Mouse (Mus musculus): ENCODE data around the gene Trpt1. TPM values are rescaled to one million over a fixed set of nuclear protein-coding genes. Genes with fewer than 3 reads are reported as not detected.
"Not testable (repeated sequence)": the region's sequence is repeated elsewhere in the genome, so short reads cannot be mapped to it uniquely, and the experiment has no call there.

The Trpt1 gene
- polyA plus RNA-seq, 1 experiment from 2014 or later: 10.6 TPM

DNA sequence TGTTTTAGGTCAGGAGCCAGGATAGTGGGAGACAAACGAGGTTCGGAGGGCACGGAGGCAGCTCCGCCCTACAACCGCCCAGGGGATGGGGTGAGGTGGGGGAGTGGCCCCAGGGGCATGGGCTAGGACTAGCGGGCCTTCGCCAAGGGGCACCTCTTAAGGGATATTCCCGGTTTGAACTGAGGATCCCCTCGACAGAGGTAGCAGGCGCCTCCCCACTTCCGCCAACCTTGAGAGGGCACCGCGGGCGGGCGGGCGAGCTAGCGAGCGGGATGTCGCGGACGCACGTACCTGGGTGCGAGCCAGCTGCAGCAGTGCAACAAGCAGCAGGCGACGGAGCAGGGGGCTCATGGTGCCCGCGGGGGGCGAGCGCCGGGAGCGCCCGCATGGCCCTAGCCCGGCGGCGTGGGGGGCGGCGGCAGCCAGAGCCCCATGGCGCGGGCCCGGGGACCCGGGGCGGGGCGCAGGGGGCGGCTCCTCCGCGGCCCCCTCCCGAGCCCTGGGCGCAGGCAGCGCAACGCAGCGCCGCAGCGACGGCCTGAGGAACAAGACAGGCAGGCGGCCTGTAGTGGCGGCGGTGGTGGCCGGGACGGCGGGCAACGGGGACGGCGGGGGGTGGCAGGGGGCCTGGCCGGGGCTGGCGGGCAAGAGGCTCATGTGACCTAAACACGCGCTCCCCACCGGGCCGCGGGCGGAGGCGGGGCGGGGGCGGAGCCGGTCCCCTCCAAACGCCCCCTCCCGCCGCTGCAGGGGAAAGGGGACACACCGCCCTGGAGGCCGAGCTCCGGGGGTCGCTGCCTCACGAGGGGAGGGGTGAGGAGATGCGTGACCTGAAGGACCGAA lies 8.6 kb upstream of the Trpt1 start, which contains the start of gene Vegfb:
TSS of gene Vegfb (minus strand) at position 591 of the 843 bp plus-strand sequence.
- Histone ChIP-seq H3K9me3 (ENCODE audit: control insufficient read depth, low read length) (no peaks in the 10 kb centered on the region), H3K36me3 (ENCODE audit: control insufficient read depth, insufficient read depth, low read length) (no peaks in the 10 kb centered on the region), H3K4me3 (ENCODE audit: low read depth, low read length) (peak within 1 kb of the TSS; percentile 77), H3K9ac (ENCODE audit: low read depth, low read length) (peak within 1 kb of the TSS; percentile 89), H3K27ac (ENCODE audit: low read depth, low read length) (peak within 1 kb of the TSS; percentile 67), H3K4me2 (replicated peaks; ENCODE audit: low read depth, low read length) (peak within 1 kb of the TSS; percentile 99), H3K27me3 (ENCODE audit: control insufficient read depth, insufficient read depth, low read length) (no peaks in the 10 kb centered on the region), H3K4me1 (replicated peaks; ENCODE audit: control insufficient read depth, insufficient read depth, low read length) (peaks cover 3% of the 10 kb centered on the region)
- ATAC-seq (ENCODE audit: low FRiP score): peak; percentile 65
- WGBS: under 1% methylated on average over 66 of the region's 85 CpGs
- peak; percentile 65 for DNase-seq (ENCODE audit: low spot score)

DNA sequence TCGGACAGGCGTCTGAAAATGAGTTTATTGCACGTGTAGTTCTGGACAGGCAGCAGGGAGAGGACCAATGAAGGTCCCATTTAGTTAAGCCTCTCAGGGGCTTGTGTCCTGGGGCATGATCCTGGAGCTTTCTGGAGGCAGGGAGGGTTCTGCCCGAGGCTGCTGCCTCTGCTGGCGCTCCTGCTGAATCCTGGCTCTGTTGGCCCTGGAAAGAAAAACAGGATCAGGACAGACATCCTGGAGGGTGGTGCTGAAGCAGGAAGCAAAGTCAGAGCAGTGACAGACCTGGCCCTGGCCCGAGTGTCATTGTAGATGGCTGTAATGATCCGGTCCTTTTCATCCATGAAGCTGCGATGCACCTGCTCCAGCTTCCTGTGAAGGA lies 8.0 kb upstream of the Trpt1 start:
- WGBS: under 1% methylated on average over 8 of the region's 8 CpGs
- H3K27me3 ChIP-seq (ENCODE audit: control insufficient read depth, insufficient read depth, low read length): no peaks in the 10 kb centered on the region
- ATAC-seq (ENCODE audit: low FRiP score) (no peak), DNase-seq (ENCODE audit: low spot score) (no peak)
- peak overlapping the region; percentile 89 for H3K9ac ChIP-seq (ENCODE audit: low read depth, low read length)
- H3K9me3 ChIP-seq (ENCODE audit: control insufficient read depth, low read length): no peaks in the 10 kb centered on the region
- peak overlapping the region; percentile 67 for H3K27ac ChIP-seq (ENCODE audit: low read depth, low read length)
- peak overlapping the region; percentile 99 for H3K4me2 ChIP-seq (replicated peaks; ENCODE audit: low read depth, low read length)
- H3K36me3 ChIP-seq (ENCODE audit: control insufficient read depth, insufficient read depth, low read length): no peaks in the 10 kb centered on the region
- H3K4me3 ChIP-seq (ENCODE audit: low read depth, low read length): peak overlapping the region; percentile 77
- peaks cover 4% of the 10 kb centered on the region for H3K4me1 ChIP-seq (replicated peaks; ENCODE audit: control insufficient read depth, insufficient read depth, low read length)

DNA sequence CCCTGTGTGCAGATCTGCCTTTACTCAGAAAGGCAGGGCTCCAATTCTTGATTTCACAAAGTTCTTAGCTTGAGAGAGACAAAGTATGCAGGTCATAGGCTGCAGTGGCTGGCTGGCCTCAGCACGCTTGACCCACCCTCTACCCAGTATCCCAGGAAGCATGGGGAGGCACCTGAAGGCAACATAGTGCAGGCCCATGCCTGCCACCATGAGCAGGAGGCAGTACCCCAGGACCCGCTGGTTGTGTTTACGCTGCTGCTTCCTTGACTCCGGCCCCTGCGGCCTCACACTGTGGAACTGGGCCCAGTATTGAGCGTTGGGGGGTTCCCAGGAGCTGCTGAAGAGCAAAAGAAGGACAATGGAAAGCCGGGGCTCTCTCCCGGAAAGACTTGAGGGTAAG lies 6.7 kb upstream of the Trpt1 start:
- H3K4me1 ChIP-seq (replicated peaks; ENCODE audit: control insufficient read depth, insufficient read depth, low read length): peaks cover 7% of the 10 kb centered on the region
- no peak overlapping the region for H3K27ac ChIP-seq (ENCODE audit: low read depth, low read length)
- H3K9ac ChIP-seq (ENCODE audit: low read depth, low read length): no peak overlapping the region
- H3K27me3 ChIP-seq (ENCODE audit: control insufficient read depth, insufficient read depth, low read length): no peaks in the 10 kb centered on the region
- DNase-seq (ENCODE audit: low spot score) (no peak), ATAC-seq (ENCODE audit: low FRiP score) (no peak)
- WGBS: 80% methylated on average over 8 of the region's 8 CpGs
- no peak overlapping the region for H3K4me2 ChIP-seq (replicated peaks; ENCODE audit: low read depth, low read length)
- no peak overlapping the region for H3K4me3 ChIP-seq (ENCODE audit: low read depth, low read length)
- H3K36me3 ChIP-seq (ENCODE audit: control insufficient read depth, insufficient read depth, low read length): no peaks in the 10 kb centered on the region
- H3K9me3 ChIP-seq (ENCODE audit: control insufficient read depth, low read length): no peaks in the 10 kb centered on the region

- H3K36me3 ChIP-seq (ENCODE audit: control insufficient read depth, insufficient read depth, low read length): no peaks in the 10 kb centered on the region
- no peak overlapping the region for H3K27ac ChIP-seq (ENCODE audit: low read depth, low read length)
- H3K4me1 ChIP-seq (replicated peaks; ENCODE audit: control insufficient read depth, insufficient read depth, low read length): peaks cover 7% of the 10 kb centered on the region
- no peak overlapping the region for H3K4me2 ChIP-seq (replicated peaks; ENCODE audit: low read depth, low read length)
- H3K9me3 ChIP-seq (ENCODE audit: control insufficient read depth, low read length): no peaks in the 10 kb centered on the region
- no peak overlapping the region for H3K4me3 ChIP-seq (ENCODE audit: low read depth, low read length)
- ATAC-seq (ENCODE audit: low FRiP score) (no peak), DNase-seq (ENCODE audit: low spot score) (no peak)
- H3K9ac ChIP-seq (ENCODE audit: low read depth, low read length): no peak overlapping the region
- 91% methylated on average over 6 of the region's 6 CpGs for WGBS
- no peaks in the 10 kb centered on the region for H3K27me3 ChIP-seq (ENCODE audit: control insufficient read depth, insufficient read depth, low read length)
These were observed 5.2 kb upstream of the Trpt1 start for GRCm38 (mm10) chr19:6990712-6991111.

DNA sequence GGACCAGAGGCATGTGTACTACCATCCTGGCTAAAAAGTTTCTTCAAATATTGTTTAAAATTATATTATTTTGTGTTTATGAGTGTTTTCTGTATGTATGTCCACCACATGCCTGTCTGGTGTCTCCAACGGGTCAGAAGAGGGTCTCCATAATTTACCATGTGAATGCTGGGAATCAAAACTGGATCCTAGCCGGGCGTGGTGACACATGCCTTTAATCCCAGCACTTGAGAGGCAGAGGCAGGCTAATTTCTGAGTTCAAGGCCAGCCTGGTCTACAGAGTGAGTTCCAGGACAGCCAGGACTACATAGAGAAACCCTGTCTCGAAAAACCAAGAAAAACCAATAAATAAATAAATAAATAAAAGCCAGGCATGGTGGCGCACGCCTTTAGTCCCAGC lies 4.8 kb upstream of the Trpt1 start:
- WGBS: 92% methylated on average over 6 of the region's 6 CpGs
- not testable (repeated sequence) for H3K4me2 ChIP-seq (replicated peaks; ENCODE audit: low read depth, low read length); H3K4me1 ChIP-seq (replicated peaks; ENCODE audit: control insufficient read depth, insufficient read depth, low read length); H3K4me3 ChIP-seq (ENCODE audit: low read depth, low read length); H3K9ac ChIP-seq (ENCODE audit: low read depth, low read length); H3K9me3 ChIP-seq (ENCODE audit: control insufficient read depth, low read length); H3K27me3 ChIP-seq (ENCODE audit: control insufficient read depth, insufficient read depth, low read length); DNase-seq (ENCODE audit: low spot score); H3K36me3 ChIP-seq (ENCODE audit: control insufficient read depth, insufficient read depth, low read length); ATAC-seq (ENCODE audit: low FRiP score); H3K27ac ChIP-seq (ENCODE audit: low read depth, low read length)

- H3K4me2 ChIP-seq (replicated peaks; ENCODE audit: low read depth, low read length): peak within 1 kb of the TSS; percentile 84
- H3K9me3 ChIP-seq (ENCODE audit: control insufficient read depth, low read length): no peaks in the 10 kb centered on the region
- H3K4me1 ChIP-seq (replicated peaks; ENCODE audit: control insufficient read depth, insufficient read depth, low read length): peaks cover 13% of the 10 kb centered on the region
- peak within 1 kb of the TSS; percentile 58 for H3K9ac ChIP-seq (ENCODE audit: low read depth, low read length)
- peak; percentile 96 for DNase-seq (ENCODE audit: low spot score)
- H3K36me3 ChIP-seq (ENCODE audit: control insufficient read depth, insufficient read depth, low read length): no peaks in the 10 kb centered on the region
- peak; percentile 96 for ATAC-seq (ENCODE audit: low FRiP score)
- H3K27ac ChIP-seq (ENCODE audit: low read depth, low read length): peak within 1 kb of the TSS; percentile 73
- H3K4me3 ChIP-seq (ENCODE audit: low read depth, low read length): peak within 1 kb of the TSS; percentile 43
- WGBS: 1% methylated on average over 36 of the region's 37 CpGs
- no peaks in the 10 kb centered on the region for H3K27me3 ChIP-seq (ENCODE audit: control insufficient read depth, insufficient read depth, low read length)
These were observed 3.7 kb upstream of the Trpt1 start, which contains the start of gene Dnajc4 for GRCm38 (mm10) chr19:6992011-6992858. Gene Dnajc4 (minus strand): TSS chr19:6992572.

DNA sequence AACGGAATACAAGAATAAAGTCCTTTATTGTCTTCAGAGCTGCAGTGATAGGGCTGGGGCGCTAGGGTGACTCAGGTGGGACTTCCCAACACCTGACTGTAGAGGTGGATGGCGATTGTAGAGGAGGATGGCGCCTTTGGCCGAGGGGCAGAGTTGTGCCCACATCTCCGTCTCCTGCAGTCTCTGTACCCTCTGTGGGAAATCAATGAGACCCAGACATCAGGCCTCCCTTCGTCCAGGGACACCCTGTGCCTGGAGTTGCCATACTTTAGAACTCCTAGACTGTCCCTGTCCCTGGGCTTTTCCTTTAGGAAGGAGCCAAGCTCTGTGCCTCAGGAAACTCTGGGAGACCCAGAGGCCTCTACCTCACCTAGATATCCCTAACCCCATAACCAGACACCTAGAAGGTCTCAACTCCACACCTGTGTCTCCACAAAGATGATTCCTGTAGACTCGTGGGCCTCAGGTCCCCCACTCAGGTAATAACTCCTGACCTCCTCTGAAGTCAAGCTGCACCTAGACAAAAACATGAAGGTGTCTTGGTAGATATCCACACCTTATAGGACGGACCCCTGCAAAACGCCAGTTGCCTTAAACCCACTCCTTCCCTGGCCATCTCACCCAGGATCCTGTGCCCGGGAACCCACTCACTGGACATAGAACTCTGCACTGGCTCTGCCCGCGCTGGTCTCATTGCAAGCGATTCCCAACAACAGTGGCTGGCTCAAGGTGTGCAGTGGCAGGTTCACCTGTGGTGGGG lies 2.7 kb upstream of the Trpt1 start:
- DNase-seq (ENCODE audit: low spot score) (no peak), ATAC-seq (ENCODE audit: low FRiP score) (no peak)
- Histone ChIP-seq H3K9me3 (ENCODE audit: control insufficient read depth, low read length) (no peaks in the 10 kb centered on the region), H3K4me2 (replicated peaks; ENCODE audit: low read depth, low read length) (peak overlapping the region; percentile 84), H3K9ac (ENCODE audit: low read depth, low read length) (peak overlapping the region; percentile 58), H3K27me3 (ENCODE audit: control insufficient read depth, insufficient read depth, low read length) (no peaks in the 10 kb centered on the region), H3K36me3 (ENCODE audit: control insufficient read depth, insufficient read depth, low read length) (no peaks in the 10 kb centered on the region), H3K4me1 (replicated peaks; ENCODE audit: control insufficient read depth, insufficient read depth, low read length) (peaks cover 10% of the 10 kb centered on the region), H3K27ac (ENCODE audit: low read depth, low read length) (peak overlapping the region; percentile 73), H3K4me3 (ENCODE audit: low read depth, low read length) (peak overlapping the region; percentile 43)
- WGBS: 63% methylated on average over 14 of the region's 14 CpGs

GRCm38 (mm10) chr19:6994002-6994401 lies 1.9 kb upstream of the Trpt1 start:
- Histone ChIP-seq H3K9ac (ENCODE audit: low read depth, low read length) (no peak overlapping the region), H3K27ac (ENCODE audit: low read depth, low read length) (no peak overlapping the region), H3K4me3 (ENCODE audit: low read depth, low read length) (no peak overlapping the region), H3K4me1 (replicated peaks; ENCODE audit: control insufficient read depth, insufficient read depth, low read length) (peaks cover 10% of the 10 kb centered on the region), H3K27me3 (ENCODE audit: control insufficient read depth, insufficient read depth, low read length) (no peaks in the 10 kb centered on the region), H3K9me3 (ENCODE audit: control insufficient read depth, low read length) (no peaks in the 10 kb centered on the region), H3K4me2 (replicated peaks; ENCODE audit: low read depth, low read length) (no peak overlapping the region), H3K36me3 (ENCODE audit: control insufficient read depth, insufficient read depth, low read length) (no peaks in the 10 kb centered on the region)
- 89% methylated on average over 8 of the region's 8 CpGs for WGBS
- no peak for DNase-seq (ENCODE audit: low spot score)
- no peak for ATAC-seq (ENCODE audit: low FRiP score)
